Mouse (Mus musculus): ENCODE data around the gene Zfp689.
"Not testable (repeated sequence)": the region's sequence is repeated elsewhere in the genome, so short reads cannot be mapped to it uniquely, and the experiment has no call there.

Gene Zfp689

DNA sequence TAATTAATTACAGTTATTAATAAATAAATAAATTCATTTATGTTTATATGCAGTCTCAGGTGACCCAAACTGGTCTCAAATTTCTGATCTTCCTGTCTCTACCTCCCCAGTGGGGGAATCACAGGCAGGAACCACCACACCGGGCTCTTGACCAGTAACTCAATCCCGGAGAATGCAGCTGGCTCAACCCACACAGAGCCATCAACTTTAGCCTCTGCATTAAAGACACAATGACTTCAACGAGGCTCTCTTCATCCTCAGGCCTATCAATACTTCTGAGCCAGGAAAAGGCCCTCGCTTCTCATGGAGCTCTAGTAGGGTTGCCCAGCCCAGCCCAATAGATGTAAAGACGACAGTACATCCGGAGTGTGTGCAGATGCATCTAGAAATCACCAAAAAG is 44.9 kb downstream of the Zfp689 start:
- not testable (repeated sequence) for DNase-seq (ENCODE audit: low spot score in 2 of 2)

DNA sequence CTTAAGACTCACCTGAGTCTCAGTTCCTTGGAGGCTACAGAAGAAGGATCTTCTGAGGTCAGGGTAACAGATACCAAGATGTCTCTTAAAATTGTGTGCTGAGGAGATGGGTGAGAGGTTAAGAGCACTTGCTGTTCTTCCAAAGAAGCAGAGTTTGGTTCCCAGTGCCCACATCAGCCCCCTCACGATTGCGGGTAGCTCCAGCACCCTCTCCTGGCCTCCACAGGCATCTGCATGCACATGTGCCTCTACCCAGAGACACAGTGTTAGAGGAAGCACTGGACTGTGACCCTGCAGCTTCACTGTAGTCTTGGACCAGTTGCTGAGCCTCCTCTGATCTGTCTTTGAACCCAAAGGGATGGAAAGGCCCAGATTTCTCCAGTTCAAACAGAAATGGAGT is 46.0 kb downstream of the Zfp689 start:
- DNase-seq (ENCODE audit: low spot score in 2 of 2): no peak

DNA sequence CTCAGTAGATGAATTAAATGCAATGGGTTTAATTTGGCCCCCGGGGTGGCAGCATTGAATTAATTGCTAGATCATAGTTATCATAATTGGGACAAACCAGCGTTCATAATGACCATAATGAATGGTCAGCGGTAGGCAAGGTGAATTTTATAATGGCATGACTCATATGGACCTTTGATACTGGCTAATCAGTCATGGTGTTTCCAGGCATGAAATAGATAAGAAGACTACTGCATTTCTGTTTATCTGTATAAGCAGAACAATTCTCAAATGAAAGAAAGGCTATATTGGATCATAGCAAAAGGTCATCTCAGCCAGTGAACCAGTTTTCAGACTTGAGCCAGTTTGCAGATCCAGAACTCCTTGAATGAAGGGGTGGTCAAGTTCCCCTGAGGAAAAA is 48.6 kb downstream of the Zfp689 start:
- DNase-seq (ENCODE audit: low spot score in 2 of 2): no peak

- no peak for DNase-seq (ENCODE audit: low spot score in 2 of 2)
These were observed 55.0 kb downstream of the Zfp689 start for GRCm38 (mm10) chr7:127393944-127394333.

- DNase-seq (ENCODE audit: low spot score in 2 of 2): peak; percentile 96 to 98
These were observed 55.6 kb downstream of the Zfp689 start, which contains the start of gene E430018J23Rik for GRCm38 (mm10) chr7:127393157-127393943. E430018J23Rik (minus strand) TSS chr7:127393629.

GRCm38 (mm10) chr7:127392251-127392824 is 56.6 kb downstream of the Zfp689 start:
- no peak for DNase-seq (ENCODE audit: low spot score in 2 of 2)

Measured in spleen, postnatal 36 days (tissue).